Mouse (Mus musculus): ENCODE measurements around the gene Mboat2. TPM values are rescaled to one million over a fixed set of nuclear protein-coding genes. Genes with fewer than 3 reads are reported as not detected.

Gene Mboat2
- total RNA-seq (2017), result 8.0 and 9.0 TPM in 2 replicates

DNA sequence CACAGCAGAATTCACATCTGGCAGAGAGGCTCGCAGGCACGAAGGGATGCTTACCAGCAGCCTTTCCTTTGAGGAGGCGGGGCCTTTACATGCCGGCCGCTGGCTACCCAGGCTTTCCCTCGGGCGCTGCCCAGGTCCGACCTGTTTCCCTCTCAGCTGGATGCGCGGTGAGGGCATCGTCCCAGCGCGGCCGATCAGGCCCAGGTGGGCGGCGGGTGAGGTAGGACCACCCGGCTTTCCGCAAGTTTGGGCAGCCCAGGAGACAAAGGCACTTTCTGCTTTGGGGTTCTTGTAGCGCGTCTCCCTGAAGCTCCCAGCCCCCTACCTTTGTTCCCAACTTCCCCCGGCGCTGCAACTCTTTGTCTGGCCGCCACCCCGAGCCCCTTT lies at the start of gene Mboat2:
Mboat2 (plus strand) TSS at position 114 of the 387 bp plus-strand sequence.
- peak; percentile 52 for ATAC-seq (replicated peaks; ENCODE audit: low read depth, poor library complexity, severe bottlenecking)

DNA sequence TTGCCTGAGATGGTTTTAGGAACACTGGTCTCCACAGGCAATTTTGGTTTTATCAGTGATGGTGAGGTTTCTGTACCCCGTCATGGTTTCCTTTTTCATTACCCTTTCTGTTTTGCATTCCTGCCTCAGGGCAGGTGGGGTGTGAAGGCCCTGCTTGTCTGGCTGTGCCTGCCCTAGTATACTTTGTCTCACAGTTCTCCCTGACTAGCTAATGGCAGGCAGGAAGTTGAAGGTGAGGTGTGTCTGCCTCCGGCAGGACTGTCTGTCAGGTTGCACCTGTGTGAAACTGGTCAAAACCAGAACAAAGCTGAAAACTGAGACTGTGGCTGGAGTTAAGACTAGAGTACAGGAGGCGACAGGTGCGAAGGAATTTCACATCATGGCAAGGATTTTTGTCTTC lies 46.9 kb upstream of the Mboat2 start:
- ATAC-seq (replicated peaks; ENCODE audit: low read depth, poor library complexity, severe bottlenecking), result no peak

DNA sequence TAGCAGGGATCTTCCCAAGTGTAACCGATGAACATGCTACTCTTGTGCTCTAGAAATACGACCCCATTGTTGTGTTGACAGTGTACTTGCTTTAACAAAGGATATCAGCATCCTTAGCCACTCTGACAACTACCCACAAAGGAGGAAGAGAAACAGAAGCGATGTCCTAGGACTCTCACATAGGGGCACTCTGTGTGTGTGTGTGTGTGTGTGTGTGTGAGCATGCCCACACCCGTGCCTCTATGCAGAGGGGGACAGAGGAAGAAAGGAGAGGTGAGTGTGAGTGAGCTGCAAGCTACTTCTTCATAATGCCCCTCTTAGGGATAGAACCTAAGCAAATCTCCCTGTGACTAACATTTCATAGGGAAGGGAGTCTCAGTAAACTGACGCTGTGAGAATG lies 44.8 kb upstream of the Mboat2 start:
- ATAC-seq (replicated peaks; ENCODE audit: low read depth, poor library complexity, severe bottlenecking), result peak; percentile 69; the same call in 1 of the 2 replicates

DNA sequence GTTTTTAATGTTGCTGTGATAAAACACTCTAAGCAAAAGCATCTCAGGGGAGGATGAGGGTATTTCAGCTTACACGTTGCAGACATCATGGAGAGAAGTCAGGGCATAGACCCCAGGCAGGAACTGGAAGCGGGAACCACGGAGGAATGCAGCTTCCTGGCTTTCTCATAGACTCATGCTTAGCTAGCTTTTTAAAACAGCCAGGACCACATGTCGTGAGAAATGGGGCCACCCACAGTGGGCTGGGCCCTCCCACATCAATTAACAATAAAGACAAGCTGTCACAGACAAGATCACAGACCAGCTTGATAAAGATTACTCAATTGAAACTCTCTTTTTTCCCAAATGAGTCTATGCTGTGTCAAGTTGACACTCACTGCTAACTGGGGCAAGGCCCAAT lies 44.4 kb upstream of the Mboat2 start:
- no peak for ATAC-seq (replicated peaks; ENCODE audit: low read depth, poor library complexity, severe bottlenecking)

DNA sequence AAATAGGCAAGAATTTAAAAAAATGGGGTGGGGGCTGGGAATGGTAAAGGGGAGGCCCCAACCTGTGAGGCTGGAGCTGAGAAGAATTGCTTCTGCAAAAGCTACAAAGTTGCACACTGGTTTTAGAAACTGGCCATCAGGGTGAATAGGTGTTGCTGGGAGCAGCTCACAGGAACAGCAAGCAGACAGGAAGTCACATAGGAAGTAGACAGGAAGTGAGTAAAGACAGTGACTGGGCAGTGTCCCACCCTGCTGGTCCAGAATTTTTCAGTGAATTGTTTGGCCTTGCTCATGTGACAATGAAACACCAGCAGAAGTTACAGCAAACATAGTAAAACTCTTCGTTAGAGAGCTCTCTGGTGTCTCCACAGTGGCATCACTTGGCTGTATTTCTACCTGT lies 41.0 kb upstream of the Mboat2 start:
- ATAC-seq (replicated peaks; ENCODE audit: low read depth, poor library complexity, severe bottlenecking), result no peak

DNA sequence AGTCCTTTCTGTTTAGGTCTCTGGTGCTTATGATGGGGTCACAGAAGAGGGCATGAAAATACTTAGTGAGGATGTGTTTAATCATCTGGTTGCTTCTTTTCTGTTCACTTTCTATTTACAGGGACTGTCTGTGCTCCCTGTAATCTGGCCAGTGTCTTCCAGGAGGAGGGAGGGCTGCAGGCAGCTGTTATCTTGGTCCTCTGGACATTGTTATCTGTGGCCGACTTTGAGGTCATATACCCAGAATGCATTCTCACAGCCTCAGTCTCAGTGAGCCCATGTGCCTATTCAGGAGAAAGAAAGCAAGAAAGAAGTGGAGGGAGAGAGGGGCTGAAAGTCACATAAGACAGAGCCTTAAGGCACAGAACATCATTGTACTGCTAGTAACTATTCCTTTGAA lies 19.4 kb upstream of the Mboat2 start:
- ATAC-seq (replicated peaks; ENCODE audit: low read depth, poor library complexity, severe bottlenecking), result peak; percentile 54; the same call in 1 of the 2 replicates

DNA sequence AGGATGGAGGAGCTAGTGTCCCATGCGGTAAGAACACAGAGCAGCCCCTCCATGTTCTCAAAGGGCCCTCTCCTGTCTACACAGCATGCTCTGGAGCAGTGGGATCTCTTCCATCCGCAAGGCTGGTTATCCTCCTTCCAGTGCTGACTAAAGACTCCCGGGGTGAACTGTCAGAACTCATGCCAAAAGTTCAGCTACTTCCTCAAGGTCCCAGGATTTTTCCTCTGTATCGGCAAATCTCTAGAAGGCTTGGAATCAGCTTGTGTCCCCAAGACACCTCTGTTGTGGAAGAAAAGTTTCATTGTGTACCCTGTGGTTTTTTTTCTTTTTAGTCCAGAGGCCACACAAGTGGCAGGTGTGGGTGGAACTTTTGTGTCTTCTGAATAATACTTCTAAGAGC lies 18.8 kb upstream of the Mboat2 start:
- no peak for ATAC-seq (replicated peaks; ENCODE audit: low read depth, poor library complexity, severe bottlenecking)

DNA sequence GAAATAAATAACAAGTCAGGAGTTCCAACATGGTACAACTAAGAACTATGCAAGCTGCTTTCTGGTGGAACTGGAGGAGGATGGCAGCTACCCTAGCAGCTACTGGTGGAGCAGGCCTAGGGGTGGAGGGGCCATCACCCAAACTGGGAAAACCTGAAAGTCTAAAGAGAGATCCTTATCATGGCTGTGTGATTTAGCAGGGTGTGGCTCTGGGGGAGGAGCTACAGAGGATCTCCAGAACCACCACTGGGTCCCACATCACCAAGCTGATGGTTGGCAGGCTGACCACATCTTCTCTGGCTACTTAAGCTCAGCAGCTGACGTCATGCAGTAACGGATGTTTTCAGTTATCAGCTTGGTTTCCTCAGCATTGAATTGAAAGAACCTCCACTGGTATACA lies 7.8 kb upstream of the Mboat2 start:
- ATAC-seq (replicated peaks; ENCODE audit: low read depth, poor library complexity, severe bottlenecking), result 0 out of 2 replicates have a peak, but pooled peaks have one; percentile 8

DNA sequence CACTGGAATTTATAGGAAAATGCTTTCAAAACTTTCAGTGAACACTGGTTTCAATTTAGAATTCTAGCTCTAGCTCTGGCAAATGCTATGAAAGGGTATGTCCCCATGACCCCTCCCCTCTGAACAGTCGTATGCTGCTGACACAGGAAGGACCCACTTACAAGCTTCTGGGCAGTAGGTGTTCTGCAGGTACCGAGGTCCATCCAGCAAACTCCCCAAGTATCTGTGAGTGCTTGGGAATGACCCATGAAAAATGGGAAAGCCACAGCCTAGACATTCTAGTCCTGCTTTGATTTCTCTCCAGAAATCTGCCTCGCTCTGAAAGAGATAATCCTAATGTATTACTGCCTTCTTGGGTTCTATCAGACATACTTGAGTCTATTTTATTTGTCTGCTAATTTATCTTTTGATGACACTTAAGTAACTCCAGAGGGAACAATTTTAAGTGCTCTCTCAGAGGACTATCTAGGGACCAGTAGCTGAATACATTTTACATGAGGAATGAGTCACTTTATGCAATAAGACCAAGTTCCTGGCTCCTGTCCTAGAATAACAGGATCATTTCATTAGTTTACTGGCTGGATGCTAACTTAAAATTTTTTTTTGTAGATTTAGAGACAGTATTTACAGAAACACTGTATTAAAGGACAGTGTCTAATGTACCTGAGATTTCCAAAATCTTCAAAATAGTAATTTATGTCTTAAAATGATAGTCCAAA lies 6.9 kb upstream of the Mboat2 start:
- no peak for ATAC-seq (replicated peaks; ENCODE audit: low read depth, poor library complexity, severe bottlenecking)

DNA sequence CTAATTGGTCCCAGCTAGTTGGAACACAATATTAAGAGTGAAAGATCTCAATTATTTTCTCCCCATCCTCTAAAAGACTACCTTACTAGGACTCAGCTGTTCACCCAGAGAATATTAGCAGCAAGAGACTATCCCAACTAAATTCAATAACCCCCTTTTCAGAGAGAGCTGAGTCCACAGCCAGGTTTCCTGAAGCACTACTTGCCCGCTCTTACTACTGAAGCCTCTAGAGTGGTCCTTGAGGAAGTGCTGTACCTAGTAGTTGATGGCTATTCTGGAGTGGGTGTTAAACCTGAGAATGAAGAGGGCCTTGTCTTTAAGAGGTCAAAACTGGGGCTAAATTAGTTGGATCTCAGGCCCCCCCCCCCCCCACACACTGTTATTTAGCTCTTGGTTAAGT lies 593 bp upstream of the Mboat2 start:
- ATAC-seq (replicated peaks; ENCODE audit: low read depth, poor library complexity, severe bottlenecking), result no peak

DNA sequence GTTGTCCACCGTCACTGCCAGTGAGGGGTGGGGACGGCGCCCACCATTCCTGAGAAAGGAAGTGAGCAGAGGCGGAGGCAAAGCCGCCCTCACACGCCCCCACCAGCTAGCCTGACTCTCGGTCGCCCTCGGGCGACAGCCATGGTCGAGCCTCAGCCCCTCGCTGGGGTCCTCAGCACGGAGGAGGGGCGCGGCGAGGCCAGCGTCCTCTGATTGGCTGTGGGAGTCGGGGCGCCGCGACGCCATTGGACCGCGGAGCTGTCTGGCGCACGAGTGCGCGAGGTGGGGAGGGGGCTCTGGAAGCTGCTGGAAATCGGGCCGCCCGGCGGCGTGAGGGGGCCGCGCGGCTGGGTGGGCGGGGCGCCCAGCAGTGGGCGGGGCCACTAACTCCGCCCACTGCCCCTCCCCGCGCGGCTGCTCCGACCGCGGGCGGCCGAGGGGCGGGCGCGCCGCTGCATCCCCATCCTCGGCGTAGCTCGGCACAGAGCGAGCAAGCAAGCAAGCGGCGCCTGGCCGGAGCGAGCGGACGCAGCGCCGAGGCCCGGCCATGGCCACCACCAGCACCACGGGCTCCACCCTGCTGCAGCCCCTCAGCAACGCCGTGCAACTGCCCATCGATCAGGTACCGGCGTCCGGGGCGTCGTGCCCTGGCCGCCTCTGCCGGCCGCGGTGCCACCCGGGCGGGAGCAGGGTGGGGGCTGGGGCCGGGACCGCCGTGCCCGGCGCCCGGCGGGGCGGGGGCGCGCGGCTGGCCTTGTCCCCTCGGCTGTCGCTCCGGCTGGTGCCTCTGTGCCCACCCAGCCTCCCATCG lies 679 bp downstream of the Mboat2 start:
- peak; percentile 84 for ATAC-seq (replicated peaks; ENCODE audit: low read depth, poor library complexity, severe bottlenecking)

DNA sequence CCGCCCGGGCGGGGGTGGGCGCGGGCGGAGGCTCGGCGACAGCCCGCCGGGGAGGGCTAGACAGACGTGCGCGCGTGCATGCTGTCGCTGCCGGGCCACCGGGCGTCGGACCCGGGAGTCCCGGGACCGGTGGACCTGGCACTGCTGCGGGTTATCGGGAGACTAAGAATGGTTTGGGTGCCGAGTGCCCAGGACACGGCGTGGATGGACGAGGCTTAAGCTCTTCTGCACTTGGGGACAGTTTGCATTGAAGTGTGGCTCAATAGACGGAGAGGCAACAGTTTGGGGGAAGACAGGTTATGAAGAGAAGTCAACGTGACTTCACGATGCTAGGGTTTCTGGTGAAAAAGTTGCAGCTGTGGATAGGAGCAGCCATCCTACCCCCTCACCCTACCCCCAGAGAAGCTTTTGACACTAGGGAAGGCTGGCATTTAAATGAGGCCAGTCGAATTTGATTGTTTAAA lies 1.3 kb downstream of the Mboat2 start:
- ATAC-seq (replicated peaks; ENCODE audit: low read depth, poor library complexity, severe bottlenecking), result no peak

DNA sequence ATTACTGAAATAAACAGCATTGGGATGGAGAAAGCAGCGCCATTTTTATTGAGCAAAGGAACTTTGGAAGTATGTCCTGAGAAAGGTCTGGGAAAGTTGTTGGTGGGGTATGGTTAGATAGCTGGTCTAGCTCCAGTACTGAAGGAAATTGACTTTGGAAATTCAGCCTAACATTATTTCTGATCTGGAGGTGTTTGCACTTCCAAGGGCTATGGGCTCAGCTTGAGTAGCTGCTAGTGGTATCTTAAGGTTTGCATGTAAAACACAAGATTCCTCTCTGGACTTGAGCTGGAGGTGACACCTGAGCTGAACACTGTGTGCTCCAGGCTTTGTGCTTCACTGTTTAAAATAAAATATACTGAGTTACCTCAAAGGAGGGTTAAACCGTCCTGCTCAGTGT lies 1.8 kb downstream of the Mboat2 start:
- ATAC-seq (replicated peaks; ENCODE audit: low read depth, poor library complexity, severe bottlenecking), result no peak

DNA sequence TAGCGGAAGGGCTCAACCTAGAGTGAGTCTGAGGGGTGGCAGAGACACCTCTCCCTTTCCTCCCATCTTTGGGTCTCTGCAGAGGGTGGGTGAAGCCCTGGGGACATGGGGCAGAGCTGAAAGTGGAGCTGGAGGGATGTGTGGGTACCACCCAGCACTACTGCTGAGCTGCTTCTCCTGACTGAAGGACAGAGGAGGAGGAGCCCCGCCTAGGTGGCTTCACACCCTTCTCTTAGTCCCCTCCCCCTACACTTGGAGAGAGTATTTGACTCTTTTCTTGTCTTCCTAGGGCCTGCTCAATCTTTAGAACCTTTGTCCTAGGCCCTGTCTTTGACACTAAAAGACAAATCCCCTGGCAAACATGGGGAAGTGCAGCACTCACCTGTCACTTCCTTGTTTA lies 7.3 kb downstream of the Mboat2 start:
- no peak for ATAC-seq (replicated peaks; ENCODE audit: low read depth, poor library complexity, severe bottlenecking)

DNA sequence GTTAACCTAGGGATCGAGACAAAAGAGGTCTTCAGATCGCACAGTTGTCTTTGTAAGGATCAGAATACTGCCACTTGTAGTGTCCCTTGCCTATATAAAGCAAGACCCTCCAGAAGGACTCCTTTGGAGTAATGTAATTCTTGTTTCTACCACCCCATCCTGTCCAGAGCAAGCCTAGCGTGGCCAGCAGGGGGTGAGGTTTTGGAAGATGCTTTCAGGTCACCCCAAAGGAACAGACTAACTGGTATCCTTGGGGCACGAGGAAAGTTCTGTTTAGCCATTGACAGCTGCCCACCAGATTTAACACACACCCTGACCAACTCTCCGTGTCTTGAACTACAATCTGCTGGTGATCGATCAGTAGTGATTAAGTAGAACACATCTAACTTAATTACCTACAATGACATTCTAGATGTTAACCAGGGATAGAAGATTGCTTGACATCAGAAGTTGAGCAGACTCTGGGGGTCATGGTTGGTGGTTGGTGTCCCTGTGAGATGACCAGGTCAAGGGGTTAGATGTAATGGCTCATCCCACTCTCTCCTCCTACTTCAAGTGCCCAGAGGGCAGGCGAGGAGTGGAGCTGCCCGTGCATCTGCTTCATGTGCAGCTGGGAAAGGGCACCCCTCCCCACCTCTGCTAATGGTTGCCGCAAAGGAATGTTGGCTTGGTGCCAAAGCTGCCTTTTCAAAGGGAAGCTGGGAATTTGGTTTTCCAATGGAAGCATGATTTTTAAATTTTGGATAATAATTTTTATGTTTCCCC lies 10.6 kb downstream of the Mboat2 start:
- no peak for ATAC-seq (replicated peaks; ENCODE audit: low read depth, poor library complexity, severe bottlenecking)

DNA sequence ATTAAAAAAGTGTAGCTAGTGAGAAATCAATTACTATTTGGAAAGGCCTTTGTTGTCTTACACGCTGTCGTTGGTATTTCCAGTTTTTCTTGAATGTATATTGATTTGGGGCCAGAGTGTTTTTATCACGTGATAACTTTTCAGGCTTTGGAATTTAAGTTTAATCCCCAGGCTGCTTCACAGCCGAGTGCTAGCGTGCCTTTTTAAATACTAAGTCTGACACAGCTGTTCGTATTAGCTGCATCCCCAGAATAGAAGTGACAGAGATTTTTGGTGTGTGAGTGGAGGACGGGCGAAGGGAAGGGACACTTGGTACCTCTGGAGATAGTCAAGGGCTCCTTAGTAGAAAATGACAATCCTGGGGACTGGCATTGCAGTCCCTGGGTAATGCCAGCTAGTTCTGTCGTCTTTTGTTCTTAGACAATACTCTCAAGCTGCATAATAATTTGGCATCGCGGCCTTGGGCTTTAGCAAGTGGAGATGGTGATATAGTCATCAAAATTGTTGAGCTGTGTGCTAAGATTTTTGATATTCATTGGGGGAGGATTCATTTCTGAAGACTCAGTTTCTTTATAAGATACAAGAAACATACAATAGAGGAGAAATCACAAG lies 11.7 kb downstream of the Mboat2 start:
- ATAC-seq (replicated peaks; ENCODE audit: low read depth, poor library complexity, severe bottlenecking), result no peak

DNA sequence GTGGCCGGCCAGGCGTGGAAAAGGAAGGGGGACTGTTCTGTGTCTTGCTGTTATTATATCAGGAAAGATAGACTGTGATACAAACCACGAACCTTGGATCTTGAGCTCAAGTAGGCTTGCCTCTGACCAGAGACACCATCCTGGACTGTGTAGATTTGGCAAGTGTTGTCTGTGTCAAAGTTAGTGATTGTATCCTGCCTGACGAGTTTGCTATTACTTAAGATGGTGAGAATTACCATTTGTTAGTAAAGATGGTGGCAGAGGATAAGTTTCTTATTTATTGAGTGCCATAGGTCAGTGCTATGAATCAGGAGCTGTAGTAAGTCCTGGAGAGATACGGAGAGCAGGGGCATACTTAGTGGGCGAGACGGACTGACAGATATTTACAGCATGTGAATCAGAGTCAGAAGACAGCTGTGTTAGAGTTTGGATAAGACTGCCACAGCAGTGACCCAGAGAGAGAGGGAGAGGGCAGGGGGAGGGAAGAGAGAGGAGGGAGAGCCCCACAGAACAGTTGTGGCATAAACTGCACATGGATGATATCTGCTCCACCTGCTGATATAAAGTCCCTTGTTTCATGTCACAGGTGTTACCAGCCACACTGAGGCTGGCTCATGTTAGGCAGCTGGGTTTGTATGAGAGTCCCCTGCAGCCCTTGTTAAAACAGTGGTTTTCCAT lies 12.9 kb downstream of the Mboat2 start:
- ATAC-seq (replicated peaks; ENCODE audit: low read depth, poor library complexity, severe bottlenecking), result no peak

DNA sequence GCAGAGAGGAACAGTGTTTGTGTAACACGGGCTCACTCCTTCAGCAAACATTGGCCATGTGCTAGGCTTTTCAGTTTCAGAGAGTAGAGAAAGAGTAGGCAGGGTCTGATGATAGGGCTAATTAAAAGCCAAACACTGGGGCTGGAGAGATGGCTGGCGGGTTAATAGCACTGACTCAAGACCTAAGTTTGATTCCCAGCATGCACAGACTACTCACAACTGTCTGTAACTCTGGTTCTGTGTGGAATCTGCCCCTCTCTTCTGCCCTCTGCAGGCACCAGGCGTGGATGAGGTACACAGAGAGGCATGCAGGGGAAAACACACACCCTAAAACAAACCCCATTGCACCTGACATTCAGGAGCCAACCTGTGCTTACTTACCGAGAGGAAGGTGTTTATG lies 14.7 kb downstream of the Mboat2 start:
- ATAC-seq (replicated peaks; ENCODE audit: low read depth, poor library complexity, severe bottlenecking), result no peak

DNA sequence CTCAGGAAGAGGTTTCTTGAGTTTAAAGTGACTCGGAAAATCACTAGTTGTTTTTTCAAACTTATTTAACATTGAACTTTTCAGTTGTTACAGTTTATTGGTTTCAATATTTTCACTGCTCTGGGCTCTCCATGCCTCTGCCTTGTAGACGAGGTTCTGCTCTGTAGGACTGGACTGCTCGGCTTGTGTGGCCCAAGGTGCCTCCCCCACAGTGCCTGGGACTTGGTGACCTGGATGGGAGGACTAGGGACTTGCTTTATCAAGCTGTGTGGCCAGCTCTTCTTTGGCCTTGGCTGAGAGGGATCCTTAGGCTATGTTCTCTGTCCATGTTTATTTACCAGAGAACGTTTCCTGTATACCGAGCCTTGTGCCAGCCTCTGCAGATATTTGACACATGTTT lies 17.4 kb downstream of the Mboat2 start:
- ATAC-seq (replicated peaks; ENCODE audit: low read depth, poor library complexity, severe bottlenecking), result no peak

DNA sequence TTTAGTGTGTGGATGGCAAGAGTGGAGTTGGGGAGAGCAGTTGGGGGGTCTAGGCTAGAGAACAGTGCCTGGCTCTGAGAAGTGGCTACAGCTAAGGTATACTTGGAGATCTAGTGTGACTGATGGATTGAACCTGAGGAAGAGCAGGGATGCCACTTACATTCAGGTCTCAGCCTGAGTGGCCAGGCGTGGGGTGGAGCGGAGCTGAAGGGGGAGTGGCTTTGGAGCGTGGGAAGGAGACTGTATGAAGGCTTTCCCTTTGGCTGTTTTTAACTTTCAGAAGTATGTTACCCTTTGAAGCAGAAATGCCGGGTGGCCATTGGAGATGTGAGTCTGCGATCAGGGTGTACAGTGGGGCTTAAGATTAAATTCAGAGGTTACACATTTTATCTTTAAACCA lies 26.7 kb downstream of the Mboat2 start:
- no peak for ATAC-seq (replicated peaks; ENCODE audit: low read depth, poor library complexity, severe bottlenecking)
